Mouse (Mus musculus) heart, adult 11 months (tissue): ENCODE results near the gene Krtap5-5.
"Not testable (repeated sequence)": the region's sequence is repeated elsewhere in the genome, so short reads cannot be mapped to it uniquely, and the experiment has no call there.

Experiments used
- DNase-seq: peaks from one replicate; pipeline ENCODE4 v3.0.0; 2022

The Krtap5-5 gene

DNA sequence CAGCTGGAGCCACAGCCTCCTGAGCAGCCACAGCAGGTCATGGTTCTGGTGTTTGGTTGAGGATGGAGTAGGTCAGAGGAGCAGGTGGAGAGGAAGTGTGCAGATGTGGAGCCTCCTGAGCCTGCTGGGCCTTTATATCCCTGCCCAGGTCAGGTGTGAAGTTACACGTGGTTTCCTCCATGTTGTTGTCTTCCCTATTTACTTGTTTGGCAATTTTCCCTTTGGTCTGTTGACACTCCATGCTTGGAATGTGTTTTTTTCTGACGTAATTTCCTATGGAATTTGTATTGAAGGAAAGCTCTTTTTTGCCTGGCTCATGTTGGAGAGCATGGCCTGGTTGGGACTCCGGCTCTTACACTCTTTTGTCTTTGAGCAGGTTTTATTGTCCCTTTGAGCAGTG is at the start of gene Krtap5-5:
Krtap5-5 (minus strand) TSS at position 101 of the 400 bp plus-strand sequence.
- not testable (repeated sequence) for DNase-seq

DNA sequence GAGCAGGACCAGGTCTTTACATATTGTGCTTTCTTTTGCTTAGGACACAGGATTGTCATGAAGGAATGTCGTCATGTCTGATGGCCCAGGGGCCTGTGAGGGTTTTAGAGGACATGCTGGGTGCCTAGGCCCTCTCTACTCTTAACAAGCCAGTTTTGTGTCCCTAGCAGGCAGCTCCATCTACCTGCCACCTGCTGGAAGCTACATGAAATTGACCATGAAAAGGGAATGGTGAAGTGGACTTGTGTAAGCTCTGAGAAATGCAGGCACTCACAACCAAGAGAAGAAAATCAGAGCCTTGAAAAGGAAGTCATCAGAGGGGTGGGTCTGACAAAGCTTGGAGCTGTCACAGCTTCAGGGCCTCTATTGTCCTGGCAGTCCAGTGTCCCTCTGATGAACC is 49.5 kb upstream of the Krtap5-5 start:
- not testable (repeated sequence) for DNase-seq

DNA sequence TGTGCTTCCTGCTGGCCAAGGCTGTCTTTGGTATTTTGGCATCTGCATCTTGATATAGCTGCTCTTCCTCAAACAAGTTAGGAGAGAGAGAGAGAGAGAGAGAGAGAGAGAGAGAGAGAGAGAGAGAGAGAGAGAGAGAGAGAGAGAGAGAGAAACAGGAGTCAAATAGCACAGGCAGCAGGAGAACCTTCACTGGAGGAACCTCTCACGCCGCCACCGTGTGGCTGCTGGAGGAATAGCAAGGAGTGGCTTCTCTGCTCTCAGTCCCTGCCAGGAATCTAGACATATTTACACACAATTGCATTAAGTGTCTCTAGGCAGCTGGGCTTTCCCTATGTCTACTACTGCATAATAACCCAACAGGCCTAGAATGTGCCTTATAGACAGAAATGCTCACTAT is 48.4 kb upstream of the Krtap5-5 start:
- not testable (repeated sequence) for DNase-seq

DNA sequence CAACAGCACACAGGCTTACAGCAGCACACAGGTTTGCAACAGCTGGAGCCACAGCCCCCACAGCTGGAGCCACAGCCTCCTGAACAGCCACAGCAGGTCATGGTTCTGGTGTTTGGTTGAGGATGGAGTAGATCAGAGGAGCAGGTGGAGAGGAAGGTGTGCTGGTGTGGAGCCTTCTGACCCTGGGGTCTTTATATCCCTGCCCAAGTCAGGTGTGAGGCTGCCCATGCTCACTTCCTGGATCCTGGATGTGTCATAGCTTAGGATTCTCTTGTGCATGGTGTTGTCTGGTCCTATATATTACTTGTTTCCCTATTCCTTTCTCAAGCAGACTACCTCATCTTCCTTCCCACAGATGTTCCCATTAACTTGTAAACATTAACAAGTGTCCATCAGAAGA is 44.5 kb upstream of the Krtap5-5 start, which contains the start of gene Gm4559:
Gm4559 (minus strand) TSS at position 101 of the 400 bp plus-strand sequence.
- DNase-seq: not testable (repeated sequence)

DNA sequence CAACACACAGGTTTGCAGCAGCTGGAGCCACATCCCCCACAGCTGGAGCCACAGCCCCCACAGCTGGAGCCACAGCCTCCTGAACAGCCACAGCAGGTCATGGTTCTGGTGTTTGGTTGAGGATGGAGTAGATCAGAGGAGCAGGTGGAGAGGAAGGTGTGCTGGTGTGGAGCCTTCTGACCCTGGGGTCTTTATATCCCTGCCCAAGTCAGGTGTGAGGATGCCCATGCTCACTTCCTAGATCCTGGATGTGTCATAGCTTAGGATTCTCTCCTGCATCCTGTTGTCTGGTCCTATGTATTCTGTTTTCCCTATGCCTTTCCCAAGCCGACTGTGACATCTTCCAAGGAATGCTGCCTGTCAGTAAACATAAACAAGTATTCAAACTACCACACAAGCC is 28.5 kb upstream of the Krtap5-5 start, which contains the start of gene Gm2431:
Gm2431 (minus strand) TSS at position 101 of the 400 bp plus-strand sequence.
- DNase-seq: not testable (repeated sequence)

DNA sequence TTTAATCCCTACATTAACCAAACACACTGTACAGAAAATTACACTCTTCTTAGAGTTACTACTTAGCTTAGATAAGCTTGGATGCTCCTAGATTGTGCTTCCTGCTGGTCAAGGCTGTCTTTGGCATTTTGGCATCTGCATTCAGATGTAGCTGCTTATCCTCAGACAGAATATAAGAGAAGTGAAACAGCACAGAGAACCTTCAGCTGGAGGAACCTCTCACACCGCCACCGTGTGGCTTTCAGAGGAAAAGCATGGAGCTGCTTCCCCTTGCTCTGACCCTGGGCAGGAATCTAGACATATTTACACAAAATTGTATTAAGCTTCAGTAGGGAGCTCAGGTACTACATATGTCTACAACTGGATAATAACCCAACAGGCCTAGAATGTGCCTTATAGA is 25.7 kb upstream of the Krtap5-5 start:
- DNase-seq: no peak

DNA sequence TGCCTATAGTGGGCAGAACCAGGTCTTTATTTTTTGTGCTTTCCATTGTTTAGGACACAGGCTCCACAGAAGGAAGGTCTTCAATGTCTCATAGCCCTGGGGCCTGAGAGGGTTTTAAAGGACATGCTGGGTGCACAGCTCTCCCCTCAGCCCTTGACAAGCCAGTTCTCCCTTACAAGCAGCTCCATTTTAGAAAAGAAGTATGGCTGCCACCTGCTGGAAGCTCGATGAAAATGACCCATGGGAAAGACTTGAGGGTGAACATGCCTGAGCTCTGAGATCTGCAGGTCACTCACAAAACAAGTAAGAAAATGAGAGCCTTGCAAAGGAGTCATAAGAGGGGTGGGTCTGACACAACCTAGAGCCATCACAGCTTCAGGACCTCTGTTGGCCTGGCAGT is 20.1 kb upstream of the Krtap5-5 start:
- no peak for DNase-seq

DNA sequence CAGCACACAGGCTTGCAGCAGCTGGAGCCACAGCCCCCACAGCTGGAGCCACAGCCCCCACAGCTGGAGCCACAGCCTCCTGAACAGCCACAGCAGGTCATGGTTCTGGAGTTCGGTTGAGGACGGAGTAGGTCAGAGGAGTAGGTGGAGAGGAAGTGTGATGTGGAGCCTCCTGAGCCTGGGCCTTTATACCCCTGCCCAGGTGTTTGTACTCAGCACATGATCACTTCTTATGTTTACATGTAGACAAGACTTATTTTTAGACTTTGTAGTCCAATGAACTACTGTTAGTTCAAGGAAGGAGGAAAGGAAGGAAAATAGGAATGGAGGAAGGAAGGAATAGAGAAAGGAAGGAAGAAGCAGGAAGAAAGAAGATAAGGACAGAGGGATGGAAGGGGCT is 11.2 kb upstream of the Krtap5-5 start, which contains the start of gene Gm40460:
Gm40460 (minus strand) TSS at position 101 of the 400 bp plus-strand sequence.
- no peak for DNase-seq

DNA sequence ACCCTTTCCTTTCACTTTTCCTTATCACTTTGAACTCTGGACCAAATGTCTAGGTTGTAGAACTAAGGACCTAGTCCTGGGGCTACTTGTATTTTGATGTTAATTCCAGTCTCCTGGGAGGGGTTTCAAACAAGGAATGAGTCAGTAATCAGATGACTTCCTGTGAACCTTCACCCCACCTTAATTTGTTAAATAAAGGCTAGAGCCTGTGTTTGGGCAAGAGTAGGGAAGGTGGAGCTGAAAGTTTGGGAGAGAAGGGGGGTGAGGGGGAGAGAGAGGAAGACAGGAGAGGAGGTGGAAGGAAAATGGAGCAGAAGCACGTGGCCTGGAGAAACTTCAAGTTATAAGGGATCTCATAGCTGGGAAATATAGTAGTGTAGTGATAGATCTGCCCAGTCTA is 1.8 kb upstream of the Krtap5-5 start:
- DNase-seq: no peak

DNA sequence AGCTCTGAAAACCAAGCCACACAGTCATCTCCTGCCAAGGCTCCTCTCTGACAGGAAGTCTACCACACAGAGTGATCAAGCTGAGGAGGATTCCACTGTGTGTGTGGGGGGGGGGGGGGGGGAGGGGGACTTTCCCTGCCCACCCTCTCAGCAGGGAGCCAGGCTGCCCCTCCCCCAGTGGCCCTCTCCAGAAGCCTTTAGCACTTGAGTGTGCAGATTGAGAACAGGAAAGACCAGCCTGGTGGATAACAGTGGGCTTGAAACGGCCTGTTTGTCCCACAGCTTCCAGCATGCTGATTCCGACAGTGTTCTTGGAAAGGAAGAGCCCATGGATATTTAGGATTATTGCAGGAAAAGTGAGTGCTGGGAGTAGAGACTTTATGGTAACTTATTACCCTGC is 5.3 kb downstream of the Krtap5-5 start:
- no peak for DNase-seq

DNA sequence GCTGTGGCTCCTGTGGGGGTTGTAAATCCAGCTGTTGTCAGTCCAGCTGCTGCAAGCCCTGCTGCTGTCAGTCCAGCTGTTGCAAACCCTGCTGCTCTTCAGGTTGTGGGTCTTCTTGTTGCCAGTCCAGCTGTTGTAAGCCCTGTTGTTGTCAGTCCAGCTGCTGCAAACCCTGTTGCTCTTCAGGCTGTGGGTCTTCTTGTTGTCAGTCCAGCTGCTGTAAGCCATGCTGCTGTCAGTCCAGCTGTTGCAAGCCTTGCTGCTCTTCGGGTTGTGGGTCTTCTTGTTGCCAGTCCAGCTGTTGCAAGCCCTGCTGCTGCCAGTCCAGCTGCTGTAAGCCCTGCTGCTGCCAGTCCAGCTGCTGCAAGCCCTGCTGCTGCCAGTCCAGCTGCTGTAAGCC is 17.6 kb downstream of the Krtap5-5 start:
- DNase-seq: peak; percentile 72

DNA sequence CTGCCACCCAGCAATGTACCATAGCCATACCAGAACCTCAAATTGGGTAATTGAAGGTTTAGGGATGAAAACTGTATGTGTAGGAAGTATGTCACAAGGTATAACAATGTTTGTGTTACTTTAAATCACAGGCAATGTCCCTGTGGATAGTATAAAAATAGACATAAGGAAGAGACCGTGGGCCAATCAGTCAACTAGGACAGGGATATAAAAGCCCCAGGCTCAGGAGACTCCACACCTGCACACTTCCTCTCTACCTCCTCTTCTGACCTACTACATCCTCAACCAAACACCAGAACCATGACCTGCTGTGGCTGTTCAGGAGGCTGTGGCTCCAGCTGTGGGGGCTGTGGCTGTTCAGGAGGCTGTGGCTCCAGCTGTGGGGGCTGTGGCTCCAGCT is 18.2 kb downstream of the Krtap5-5 start, which contains the start of gene Gm7579:
Gm7579 (plus strand) TSS at position 301 of the 400 bp plus-strand sequence.
- DNase-seq: peak; percentile 56

DNA sequence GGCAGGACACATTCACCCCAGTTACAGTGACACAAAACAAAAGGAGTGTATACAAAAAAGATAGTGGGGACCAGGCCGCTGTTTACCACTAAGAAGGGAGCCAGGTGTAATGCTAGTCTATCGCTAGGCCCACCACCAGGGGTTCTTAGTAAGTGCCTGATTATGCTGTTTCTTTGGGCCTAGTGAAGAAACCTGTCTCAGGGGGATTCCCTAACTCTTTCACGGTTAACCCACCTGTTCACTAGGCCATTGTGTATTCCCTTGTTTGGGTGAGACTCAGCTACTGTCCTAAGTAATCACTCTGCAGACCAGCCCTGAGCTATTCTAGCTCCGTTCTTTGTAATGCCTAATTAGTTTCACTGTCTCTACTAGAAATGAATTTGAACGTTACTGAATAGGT is 22.9 kb downstream of the Krtap5-5 start:
- not testable (repeated sequence) for DNase-seq

DNA sequence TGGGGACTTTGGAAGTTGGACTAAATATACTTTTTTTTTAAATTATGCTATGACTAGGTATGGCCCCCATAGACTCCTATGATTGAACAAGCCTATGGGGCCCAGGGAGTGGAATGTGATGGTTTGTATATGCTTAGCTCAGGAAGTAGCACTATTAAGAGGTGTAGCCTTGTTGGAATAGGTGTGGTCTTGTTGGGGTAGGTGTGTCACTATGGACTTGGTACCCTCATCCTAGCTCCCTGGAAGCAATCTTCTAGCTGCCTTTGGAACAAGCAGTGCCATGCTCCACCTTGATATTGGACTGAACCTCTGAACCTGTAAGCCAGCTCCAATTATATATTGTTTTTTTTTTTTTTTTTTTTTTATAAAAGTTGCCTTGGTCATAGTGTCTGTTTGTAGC is 24.3 kb downstream of the Krtap5-5 start:
- no peak for DNase-seq

DNA sequence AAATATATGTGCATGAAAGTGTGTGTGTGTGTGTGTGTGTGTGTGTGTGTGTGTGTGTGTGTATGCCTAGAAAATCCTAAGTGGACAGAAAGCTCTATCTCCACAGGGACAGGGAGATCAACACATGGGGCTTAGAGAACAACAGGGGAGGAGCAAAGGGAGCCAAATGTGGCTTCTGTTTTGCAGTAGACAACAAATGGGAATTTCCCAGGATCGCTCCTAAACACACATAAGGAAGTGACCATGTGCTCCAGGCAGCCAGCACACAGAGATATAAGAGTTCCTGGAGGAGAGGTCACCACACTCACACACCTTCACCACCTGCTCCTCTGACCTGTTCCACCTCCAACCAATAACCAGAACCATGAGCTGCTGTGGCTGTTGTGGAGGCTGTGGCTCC is 28.7 kb downstream of the Krtap5-5 start, which contains the start of gene Krtap5-3:
Krtap5-3 (plus strand) TSS at position 301 of the 400 bp plus-strand sequence.
- DNase-seq: no peak

DNA sequence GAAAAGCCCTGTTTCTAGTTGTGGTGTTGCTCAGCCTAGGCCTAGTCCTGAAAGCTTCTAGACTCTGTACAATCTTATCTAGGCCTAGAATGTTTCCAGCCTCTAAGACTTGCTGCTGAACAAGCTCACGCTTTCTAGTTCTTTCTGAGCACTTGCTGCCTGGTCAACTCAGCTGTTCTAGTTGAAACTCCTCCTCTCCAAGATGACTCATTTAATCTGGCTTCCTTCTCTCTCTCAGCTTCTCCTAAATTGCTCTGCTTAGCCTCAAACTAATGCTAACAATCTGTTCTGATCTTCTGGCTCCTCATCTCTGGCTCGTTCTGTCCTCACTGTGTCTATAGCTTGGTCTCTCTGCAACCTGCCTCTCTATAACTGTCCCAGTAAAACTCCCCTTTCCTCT is 31.0 kb downstream of the Krtap5-5 start:
- no peak for DNase-seq

DNA sequence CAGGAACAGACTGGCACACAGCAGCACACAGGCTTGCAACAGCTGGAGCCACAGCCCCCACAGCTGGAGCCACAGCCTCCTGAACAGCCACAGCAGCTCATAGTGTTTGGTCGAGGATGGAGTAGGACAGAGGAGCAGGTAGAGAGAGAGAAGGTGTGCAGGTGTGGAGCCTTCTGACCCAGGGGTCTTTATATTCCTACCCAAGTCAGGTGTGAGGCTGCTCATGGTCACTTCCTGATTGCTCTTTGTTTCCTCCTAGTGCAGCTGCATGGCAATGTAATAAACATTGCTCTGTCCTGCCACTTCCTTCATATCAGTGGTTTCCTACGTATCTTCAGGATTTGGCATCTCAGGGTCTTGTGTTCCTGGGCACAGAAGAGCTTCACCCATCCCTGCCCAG is 39.5 kb downstream of the Krtap5-5 start, which contains the start of gene Gm10153:
Gm10153 (minus strand) TSS at position 101 of the 400 bp plus-strand sequence.
- DNase-seq: no peak

DNA sequence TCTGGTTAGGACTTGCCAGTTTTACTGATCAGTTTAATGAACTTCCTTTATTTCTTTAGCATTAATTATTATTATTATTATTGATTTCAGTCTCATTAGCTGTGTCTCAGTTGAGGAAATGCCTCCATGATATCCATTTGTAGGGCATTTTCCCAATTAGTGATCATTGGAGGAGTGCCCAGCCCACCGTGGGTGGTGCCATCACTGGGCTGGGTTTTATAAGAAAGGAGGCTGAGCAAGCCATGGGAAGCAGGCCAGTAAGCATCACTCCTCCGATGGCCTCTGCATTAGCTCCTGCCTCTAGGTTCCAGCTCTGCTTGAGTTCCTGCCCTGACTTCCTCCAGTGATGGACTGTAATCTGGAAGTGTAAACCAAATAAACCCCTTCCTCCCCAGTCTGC is 41.6 kb downstream of the Krtap5-5 start:
- DNase-seq: no peak

DNA sequence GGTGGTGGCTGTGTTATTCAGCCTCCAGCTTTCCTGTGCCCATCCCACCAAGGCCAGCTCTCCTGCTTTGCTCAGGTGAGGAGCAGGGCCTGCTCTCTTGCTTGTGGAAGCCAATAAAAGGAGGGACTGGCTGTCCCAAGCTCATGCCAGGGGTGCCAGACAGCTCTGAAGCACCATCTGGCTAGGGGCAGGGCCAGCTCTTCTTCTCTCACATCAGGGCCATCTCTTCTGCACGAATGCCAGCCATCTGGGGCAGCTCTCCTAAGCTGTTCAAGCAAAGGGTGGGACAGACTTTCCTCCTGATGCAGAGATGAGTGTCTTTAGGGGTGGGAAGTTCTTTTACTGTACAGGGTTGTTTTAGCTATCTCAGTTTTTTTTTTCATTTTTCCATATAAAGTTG is 48.8 kb downstream of the Krtap5-5 start:
- no peak for DNase-seq
